Mouse (Mus musculus): ENCODE data around the gene Lzts2.

Gene Lzts2

GRCm38 (mm10) chr19:45014335-45014971, at the start of gene Lzts2:
TSS of gene Lzts2 (plus strand) at chr19:45014414.
- DNase-seq (ENCODE audit: low read depth), result no peak

GRCm38 (mm10) chr19:44965978-44966377, 48.2 kb upstream of the Lzts2 start:
- no peak for DNase-seq (ENCODE audit: low read depth)

- DNase-seq (ENCODE audit: low read depth), result no peak
Measured at GRCm38 (mm10) chr19:44968329-44968728, 45.9 kb upstream of the Lzts2 start.

GRCm38 (mm10) chr19:44976636-44977035, 37.6 kb upstream of the Lzts2 start:
- DNase-seq (ENCODE audit: low read depth), result no peak

DNA sequence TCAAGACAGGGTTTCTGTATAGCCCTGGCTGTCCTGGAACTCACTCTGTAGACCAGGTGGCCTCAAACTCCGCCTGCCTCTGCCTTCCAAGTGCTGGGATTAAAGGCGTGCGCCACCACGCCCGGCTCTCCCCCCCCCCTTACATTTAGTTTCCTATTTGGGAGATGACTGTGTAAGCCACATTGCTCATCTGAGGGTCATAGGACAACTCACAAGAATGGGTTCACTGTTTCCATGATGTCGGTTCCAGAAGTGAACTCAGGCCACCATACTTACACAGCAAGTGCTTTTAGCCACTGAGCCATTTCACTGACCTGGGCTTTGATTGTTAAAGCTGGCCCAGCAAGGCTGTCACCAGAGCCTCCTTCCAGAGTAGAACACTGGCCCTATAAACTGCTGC, 37.1 kb upstream of the Lzts2 start:
- no peak for DNase-seq (ENCODE audit: low read depth)

- no peak for DNase-seq (ENCODE audit: low read depth)
Measured at GRCm38 (mm10) chr19:44980787-44981186, 33.4 kb upstream of the Lzts2 start.

DNA sequence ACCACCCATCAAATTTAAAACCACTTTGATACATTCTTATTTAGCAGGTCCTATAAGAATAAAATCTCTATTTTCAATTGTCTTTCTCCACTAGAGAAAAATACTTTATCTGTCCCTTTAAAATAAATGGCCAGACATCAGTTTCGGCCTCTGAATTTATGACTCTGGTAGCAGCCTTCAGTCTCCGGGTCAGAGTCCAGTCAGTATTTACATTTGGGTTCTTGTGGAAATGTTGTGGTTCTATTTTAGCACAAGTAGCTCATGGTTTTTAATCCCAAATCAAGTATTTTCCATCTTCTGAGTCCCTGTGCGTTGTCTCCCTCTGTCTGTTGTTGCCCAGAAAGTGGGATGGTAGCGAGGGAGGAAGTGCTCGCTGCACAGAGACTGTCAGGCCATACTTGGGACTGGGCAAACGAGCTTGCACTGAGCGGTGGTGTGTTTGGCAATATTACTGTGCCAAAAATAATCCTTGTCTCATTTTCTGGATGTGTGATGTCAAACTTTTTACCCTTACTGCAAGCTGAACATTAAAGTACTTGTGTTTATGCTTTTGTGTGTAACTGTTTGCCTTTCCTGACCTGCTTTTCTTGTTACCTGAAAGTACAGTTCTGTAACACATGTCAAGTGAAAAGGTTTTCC, 31.6 kb upstream of the Lzts2 start:
- no peak for DNase-seq (ENCODE audit: low read depth)

DNA sequence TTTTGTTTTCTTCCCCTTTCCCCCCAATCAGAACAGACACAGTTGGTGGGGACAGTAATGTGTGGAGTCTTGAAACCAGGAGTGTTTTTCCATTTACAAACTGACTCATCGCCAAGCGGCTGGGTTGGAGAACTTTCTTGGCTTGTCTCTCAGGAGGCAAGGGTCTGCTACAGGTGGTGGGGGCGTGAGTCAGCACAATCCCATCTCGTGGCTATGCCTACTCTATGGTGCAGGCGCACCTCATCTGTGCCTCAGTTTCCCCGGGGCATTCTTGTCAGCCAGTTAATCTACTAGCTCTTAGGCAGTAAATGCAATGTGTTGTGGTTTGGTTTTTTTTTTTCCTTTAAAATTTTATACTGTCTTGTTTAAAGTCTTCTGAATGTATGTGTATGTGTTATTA, 30.8 kb upstream of the Lzts2 start:
- no peak for DNase-seq (ENCODE audit: low read depth)

GRCm38 (mm10) chr19:44984420-44984819, 29.8 kb upstream of the Lzts2 start:
- DNase-seq (ENCODE audit: low read depth), result no peak

DNA sequence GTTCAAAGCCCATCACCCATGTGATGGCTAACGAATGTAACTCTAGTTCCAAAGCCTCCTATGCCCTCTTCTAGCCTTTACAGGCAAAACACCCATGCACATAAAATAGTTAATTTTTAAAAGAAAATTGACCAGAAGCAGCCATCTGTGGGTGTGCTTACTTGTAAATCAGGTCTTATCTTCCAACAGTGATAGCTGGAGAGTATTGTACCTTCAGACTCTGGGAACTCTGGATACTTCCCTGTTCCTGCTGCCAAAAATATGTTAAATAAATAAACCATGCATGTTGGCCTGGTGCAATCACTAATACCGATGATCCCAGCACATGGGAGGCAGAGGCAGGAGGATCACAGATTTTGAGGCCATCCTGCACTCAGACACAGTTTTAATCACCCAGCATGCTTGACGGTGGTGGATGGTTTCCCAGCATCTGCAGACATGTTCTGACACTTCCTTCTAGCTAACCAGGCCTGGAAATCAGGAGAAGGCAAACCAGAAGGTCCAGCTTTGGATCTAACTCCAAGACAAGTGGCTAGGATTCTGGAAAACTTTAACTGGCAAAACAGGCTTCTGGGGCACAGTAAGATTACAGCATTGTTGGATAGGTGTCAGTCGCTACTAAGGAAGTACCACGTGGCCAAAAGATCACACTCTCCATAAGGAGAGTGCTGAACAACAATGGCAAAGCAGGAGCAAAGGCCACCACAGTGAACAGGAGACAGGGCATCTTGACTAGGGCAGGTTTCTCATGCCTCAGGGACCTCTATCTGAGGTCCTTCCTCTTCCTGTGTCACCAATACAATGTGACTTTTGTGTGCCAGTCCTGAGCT, 28.8 kb upstream of the Lzts2 start:
- DNase-seq (ENCODE audit: low read depth), result no peak

GRCm38 (mm10) chr19:44987004-44987403, 27.2 kb upstream of the Lzts2 start:
- DNase-seq (ENCODE audit: low read depth), result no peak

DNA sequence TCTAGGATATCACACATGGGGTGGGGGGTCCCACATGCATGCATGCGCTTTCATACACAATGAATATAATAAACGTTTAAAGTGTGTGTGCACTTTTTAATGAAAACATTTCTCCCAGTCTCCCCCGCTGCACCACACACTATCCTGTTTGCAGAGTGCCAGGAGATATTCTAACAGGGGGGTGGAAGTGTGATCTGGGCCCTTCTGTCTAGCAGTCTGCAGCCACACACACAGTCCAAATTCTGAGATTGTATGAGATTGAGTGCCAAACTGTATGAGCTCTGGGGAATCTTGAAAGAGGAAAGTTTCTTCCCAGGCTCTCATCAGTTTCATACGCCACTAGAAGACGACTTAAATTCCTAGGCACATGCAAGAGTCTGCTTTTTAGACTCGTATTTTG, 26.4 kb upstream of the Lzts2 start:
- DNase-seq (ENCODE audit: low read depth), result no peak

DNA sequence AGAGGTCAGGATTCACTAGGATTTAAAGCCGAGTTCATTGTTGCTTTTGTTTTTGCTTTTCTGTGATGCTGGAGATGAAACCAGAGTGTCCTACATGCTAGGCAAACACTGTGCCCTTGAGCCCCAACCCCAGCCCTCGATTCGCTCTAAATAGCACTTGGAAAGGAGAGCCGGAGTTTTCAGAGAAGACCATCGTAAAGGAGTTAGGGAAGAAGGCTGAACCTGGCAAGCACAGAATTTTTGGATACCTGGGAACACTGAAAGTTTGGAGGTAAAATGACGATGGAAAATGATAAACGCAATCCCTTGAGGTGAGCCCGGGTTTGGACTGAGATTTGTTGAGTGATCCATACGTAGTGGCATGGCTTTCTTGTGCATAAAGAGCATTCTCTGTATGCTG, 25.9 kb upstream of the Lzts2 start:
- DNase-seq (ENCODE audit: low read depth), result no peak

DNA sequence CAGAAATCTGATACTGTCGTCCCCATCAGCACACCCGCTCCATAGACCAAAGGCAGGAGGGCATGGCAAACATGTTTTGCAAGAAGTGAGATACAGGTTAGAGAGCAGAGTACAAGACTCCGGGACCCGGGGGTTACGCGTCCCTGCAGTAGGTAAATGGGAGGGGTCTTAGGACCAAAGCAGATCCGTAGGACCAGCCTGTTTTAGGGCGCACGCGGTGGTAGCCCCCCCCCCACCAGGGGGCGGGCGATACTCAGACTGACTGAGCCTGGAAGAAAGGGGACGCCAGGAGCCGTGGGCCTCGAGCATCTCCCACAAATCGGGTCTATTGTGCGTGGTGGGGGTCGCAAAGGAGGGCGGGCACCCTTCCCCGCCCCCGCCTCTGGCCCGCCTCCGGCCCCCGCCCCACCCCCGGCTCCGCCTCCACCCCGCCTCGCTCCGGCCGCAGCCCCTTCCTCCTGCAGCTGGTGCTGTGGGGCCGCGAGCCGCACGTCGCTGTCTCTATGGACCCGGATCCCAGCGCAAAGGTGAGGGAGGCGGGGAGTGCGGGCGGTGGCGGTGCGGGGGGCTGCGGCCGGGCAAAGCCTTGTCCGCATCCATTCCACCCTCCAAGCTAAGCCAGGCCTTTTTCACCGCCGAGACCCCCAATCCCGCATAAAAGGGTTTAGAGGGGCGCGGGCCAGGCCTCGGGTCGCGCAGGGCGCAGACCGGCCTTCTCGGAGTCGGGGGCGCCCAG, 25.2 kb upstream of the Lzts2 start, which contains the start of gene Sema4g:
TSS of gene Sema4g (plus strand) at position 271 of the 736 bp plus-strand sequence.
- DNase-seq (ENCODE audit: low read depth), result no peak

DNA sequence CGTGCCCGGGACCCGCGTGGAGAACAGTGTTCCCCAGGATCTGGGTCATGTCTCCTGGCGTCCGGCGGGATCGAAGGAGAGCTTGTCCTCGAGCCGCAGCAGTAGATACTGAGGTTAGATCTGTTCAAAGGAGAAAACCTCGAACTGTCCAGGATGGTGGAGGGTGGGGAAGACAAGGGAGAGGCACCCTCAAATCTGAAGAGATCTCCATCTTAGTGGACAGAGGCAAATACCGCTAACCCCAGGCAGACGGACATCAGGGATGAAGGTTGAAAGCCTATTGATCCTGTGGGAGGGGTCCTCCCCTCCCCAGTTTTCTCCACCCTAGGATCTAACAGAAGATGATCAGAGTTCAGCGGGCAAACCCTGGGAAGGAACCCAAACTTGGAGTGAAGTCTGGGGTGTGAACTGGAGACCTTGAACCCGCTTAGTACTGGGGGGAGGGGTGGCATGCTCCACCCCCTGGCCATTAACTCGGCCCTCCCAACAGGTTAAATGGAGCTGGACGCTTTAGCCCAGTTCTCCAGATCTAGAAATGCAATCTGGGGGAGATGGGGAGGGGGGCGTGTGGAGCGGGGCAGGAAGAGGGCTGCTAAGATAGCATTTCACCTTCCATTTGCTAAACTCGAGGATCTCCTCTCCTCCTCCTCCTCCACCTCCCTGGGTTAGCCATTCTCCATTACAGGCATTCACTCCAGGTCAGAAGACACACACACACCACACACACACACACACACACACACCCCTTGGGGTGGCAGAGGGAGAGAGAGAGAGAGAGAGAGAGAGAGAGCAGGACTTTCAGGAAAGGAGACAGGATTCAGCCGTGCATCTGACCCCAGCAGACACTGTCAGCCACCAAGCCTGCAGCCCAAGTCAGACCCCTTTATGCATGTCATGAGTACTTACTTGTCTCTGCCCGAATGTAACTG, 24.4 kb upstream of the Lzts2 start:
- DNase-seq (ENCODE audit: low read depth), result no peak

GRCm38 (mm10) chr19:44991031-44991430, 23.2 kb upstream of the Lzts2 start:
- DNase-seq (ENCODE audit: low read depth), result no peak

DNA sequence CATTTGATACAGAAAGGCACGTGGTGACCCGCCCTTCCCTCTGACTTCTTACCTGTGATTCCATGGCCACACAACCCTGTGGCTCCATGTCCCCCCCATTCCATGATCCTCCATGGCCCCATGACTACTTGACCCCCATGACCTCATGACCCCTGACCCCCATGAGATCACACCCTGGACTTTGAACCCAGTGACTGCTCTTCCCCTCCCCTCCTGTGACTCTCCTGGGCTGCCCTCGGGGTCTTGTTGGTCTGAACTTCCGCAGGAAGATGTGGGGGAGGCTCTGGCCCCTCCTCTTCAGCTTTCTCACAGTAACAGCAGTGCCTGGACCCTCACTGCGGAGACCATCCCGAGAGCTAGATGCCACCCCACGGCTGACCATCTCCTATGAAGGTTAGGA, 22.0 kb upstream of the Lzts2 start:
- no peak for DNase-seq (ENCODE audit: low read depth)

DNA sequence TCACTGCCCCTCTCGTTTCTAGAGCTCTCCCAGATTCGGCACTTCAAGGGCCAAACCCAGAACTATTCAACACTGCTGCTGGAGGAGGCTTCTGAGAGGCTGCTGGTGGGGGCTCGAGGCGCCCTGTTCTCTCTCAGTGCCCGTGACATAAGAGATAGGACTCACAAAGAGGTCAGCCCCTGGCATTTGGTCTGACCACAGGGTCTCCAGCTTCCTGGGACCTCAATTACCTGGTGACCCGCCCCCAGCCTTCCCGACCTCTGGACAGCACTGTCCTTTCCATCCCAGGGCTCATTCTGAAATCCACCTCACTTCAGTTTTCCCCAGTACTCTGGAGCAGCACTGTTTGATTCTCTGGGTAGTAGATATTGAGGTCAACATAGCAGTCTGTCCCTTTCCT, 21.5 kb upstream of the Lzts2 start:
- DNase-seq (ENCODE audit: low read depth), result no peak

DNA sequence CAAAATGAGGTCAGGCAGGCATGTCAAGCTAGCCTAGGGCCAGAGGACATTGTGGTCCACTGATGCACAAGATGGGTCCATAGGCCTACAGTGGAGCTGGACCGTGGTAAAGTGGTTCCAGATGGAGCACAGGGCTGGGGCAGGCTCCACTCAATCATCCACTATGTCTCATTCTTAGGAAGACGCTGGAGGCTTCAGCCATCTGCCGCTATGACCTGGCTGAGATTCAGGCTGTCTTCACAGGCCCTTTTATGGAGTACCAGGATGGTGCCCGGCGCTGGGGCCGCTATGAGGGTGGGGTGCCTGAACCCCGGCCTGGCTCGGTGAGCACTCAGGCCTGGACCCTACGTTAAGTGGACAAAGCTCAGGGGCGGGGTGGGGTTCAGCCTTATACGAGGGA, 16.4 kb upstream of the Lzts2 start:
- DNase-seq (ENCODE audit: low read depth), result no peak

GRCm38 (mm10) chr19:44999647-45000046, 14.6 kb upstream of the Lzts2 start:
- DNase-seq (ENCODE audit: low read depth), result no peak

GRCm38 (mm10) chr19:45002301-45002700, 11.9 kb upstream of the Lzts2 start:
- DNase-seq (ENCODE audit: low read depth), result no peak
